Mouse (Mus musculus) c-Kit-positive CD71-positive TER-119-negative erythroid progenitor cells, embryonic 14.5 days (primary cell): ENCODE measurements around the gene Wbp1l.

Source experiments
- DNase-seq: peaks from one replicate; pipeline ENCODE4 v3.0.0-alpha.2; 2013; ENCODE audit warnings: low read depth

Wbp1l gene

DNA sequence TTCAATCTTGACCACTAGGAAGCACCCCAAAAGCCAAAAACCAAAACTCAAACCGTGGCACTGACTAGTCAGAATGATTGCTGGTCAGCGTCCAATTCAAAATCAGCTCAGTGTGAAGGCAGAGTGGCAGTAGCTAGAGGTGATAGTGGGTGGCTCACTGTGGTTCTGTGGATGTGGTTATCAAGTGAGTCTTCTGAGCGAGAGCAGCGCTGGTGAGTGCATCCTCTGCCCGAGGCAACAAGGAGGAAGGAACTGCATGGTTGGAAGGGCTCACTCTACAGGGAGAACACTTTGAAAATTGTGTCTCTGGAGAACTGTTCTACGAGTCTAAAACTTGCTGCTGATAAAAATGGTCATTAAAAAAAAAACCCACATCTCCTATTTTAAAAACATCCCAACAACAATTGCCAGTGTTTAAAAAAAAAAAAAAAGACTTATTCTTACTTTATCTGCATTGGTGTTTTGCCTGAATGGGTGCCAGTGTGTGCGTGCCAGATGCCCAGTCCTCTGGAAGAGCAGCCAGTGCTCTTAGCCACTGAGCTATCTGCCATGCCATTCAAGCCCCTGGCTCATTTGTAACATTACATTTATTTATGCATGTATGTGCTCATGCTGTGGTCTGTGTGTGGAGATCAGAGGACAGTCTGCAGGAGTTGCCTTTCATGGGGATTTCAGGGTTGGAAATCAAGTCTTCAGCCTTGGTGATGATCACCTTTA lies 107.1 kb downstream of the Wbp1l start:
- DNase-seq: no peak

GRCm38 (mm10) chr19:46706540-46707295 lies 107.8 kb downstream of the Wbp1l start:
- no peak for DNase-seq
